Mouse (Mus musculus) MEL (cell line): ENCODE measurements at regions not wholly inside any gene's neighbourhood (a gene's known extent, or its start where the extent isn't known, plus 50 kb on each side); places are given as distances from the start of the nearest gene placed in this dataset.
A peak's percentile ranks its signal among the peaks of the same experiment; 100 is the strongest.

ENCODE experiments used
- DNase-seq: peaks from one replicate; pipeline ENCODE4 v3.0.0; 2011; ENCODE audit warnings: low read depth, low spot score
- H3K27ac ChIP-seq: 2 replicates; pipeline ENCODE4 v1.5.1; 2012; ENCODE audit warnings: low read depth, mild to moderate bottlenecking, control low read depth, low read length, moderate library complexity; ENCODE audit not compliant: control insufficient read depth
- H3K27me3 ChIP-seq, 2 experiments: fragments of 150-350 bp in 1 of 2; sonication (generic) in 1 of 2; 2 replicates each; pipeline ENCODE4 v1.6.1; 2012; ENCODE audit warnings: low read length in 2 of 2, mild to moderate bottlenecking in 2 of 2, improper control_type of control experiment in 1 of 2, moderate library complexity in 1 of 2; ENCODE audit not compliant: insufficient read depth in 2 of 2, control insufficient read depth in 1 of 2
- H3K36me3 ChIP-seq, 2 experiments: 2 replicates each; pipeline ENCODE4 v1.6.1; 2012 to 2014; ENCODE audit warnings: low read length in 2 of 2, improper control_type of control experiment in 1 of 2, inconsistent platforms in 1 of 2, mild to moderate bottlenecking in 1 of 2; ENCODE audit not compliant: insufficient read depth in 2 of 2, control insufficient read depth in 1 of 2
- H3K4me1 ChIP-seq, 2 experiments: fragments of 150-350 bp in 1 of 2; sonication (generic) in 1 of 2; 2 replicates each; pipeline ENCODE4 v1.6.1; 2012; ENCODE audit warnings: low read length in 2 of 2, improper control_type of control experiment in 1 of 2, mild to moderate bottlenecking in 1 of 2; ENCODE audit not compliant: insufficient read depth in 2 of 2, control insufficient read depth in 1 of 2
- H3K4me3 ChIP-seq, 2 experiments: fragments of 150-350 bp in 1 of 2; sonication (generic) in 1 of 2; 2 replicates each; pipeline ENCODE4 v1.5.1; 2012; ENCODE audit warnings: low read depth in 2 of 2, low read length in 2 of 2, mild to moderate bottlenecking in 2 of 2, moderate library complexity in 2 of 2, control low read depth in 1 of 2, improper control_type of control experiment in 1 of 2; ENCODE audit not compliant: control insufficient read depth in 1 of 2, insufficient read depth in 1 of 2
- H3K79me2 ChIP-seq: 2 replicates; pipeline ENCODE4 v1.6.1; 2012; ENCODE audit warnings: mild to moderate bottlenecking, low read length, moderate library complexity; ENCODE audit not compliant: control insufficient read depth, poor library complexity, insufficient read depth
- H3K9ac ChIP-seq: 2 replicates; pipeline ENCODE4 v1.6.1; 2012; ENCODE audit warnings: low read depth, mild to moderate bottlenecking, control low read depth, low read length, moderate library complexity; ENCODE audit not compliant: control insufficient read depth, poor library complexity, severe bottlenecking
- H3K9me3 ChIP-seq: fragments of 150-350 bp; sonication (generic); replicated peaks from 2 replicates; pipeline ENCODE4 v1.6.1; 2012; ENCODE audit warnings: mild to moderate bottlenecking, low read length, improper control_type of control experiment, moderate library complexity; ENCODE audit not compliant: insufficient read depth
- BHLHE40 ChIP-seq: IDR thresholded peaks from 2 replicates; pipeline ENCODE4 v1.6.1; 2012; ENCODE audit warnings: low read depth, mild to moderate bottlenecking, inconsistent platforms, low read length, improper control_type of control experiment, borderline replicate concordance
- CHD2 ChIP-seq: IDR thresholded peaks from 2 replicates; pipeline ENCODE4 v1.6.1; 2011; ENCODE audit warnings: low read length, improper control_type of control experiment
- CTCF ChIP-seq, 3 experiments: IDR thresholded peaks in 2 of 3; conservative IDR thresholded peaks in 1 of 3; 2 replicates each; pipeline ENCODE4 v1.5.1; 2011 to 2012; ENCODE audit warnings: low read length in 3 of 3, low read depth in 2 of 3, mild to moderate bottlenecking in 2 of 3, improper control_type of control experiment in 1 of 3, inconsistent platforms in 1 of 3, mixed read lengths in 1 of 3, moderate library complexity in 1 of 3; ENCODE audit not compliant: control insufficient read depth in 1 of 3, insufficient read depth in 1 of 3, poor library complexity in 1 of 3, severe bottlenecking in 1 of 3
- EP300 ChIP-seq, 2 experiments: IDR thresholded peaks; 2 replicates each; pipeline ENCODE4 v1.6.1; 2011; ENCODE audit warnings: improper control_type of control experiment in 2 of 2, low read length in 2 of 2, low read depth in 1 of 2, mild to moderate bottlenecking in 1 of 2
- GATA1 ChIP-seq: IDR thresholded peaks from 2 replicates; pipeline ENCODE4 v1.6.1; 2011; ENCODE audit warnings: low read depth, low read length, improper control_type of control experiment
- KAT2A ChIP-seq: conservative IDR thresholded peaks from 2 replicates; pipeline ENCODE4 v1.6.1; 2012; ENCODE audit warnings: low read depth, low read length, improper control_type of control experiment, inconsistent platforms
- MAFK ChIP-seq: IDR thresholded peaks from 2 replicates; pipeline ENCODE4 v1.6.1; 2011; ENCODE audit warnings: low read depth, mild to moderate bottlenecking, low read length, improper control_type of control experiment, borderline replicate concordance
- MEF2A ChIP-seq: IDR thresholded peaks from 2 replicates; pipeline ENCODE4 v1.6.1; 2014; ENCODE audit warnings: low read depth, mild to moderate bottlenecking, inconsistent platforms, low read length, improper control_type of control experiment; ENCODE audit not compliant: poor library complexity, insufficient replicate concordance, severe bottlenecking; ENCODE audit errors: extremely low read depth
- MYC ChIP-seq: IDR thresholded peaks from 2 replicates; pipeline ENCODE4 v1.6.1; 2011; ENCODE audit warnings: low read depth, mild to moderate bottlenecking, low read length, improper control_type of control experiment, moderate library complexity
- NELFE ChIP-seq: IDR thresholded peaks from 2 replicates; pipeline ENCODE4 v1.6.1; 2011; ENCODE audit warnings: low read depth, low read length, improper control_type of control experiment
- NRF1 ChIP-seq: IDR thresholded peaks from 2 replicates; pipeline ENCODE4 v1.6.1; 2014; ENCODE audit warnings: low read depth, mild to moderate bottlenecking, inconsistent platforms, low read length, improper control_type of control experiment, moderate library complexity; ENCODE audit not compliant: poor library complexity, insufficient read depth, severe bottlenecking
- POLR2AphosphoS2 ChIP-seq: IDR thresholded peaks from 2 replicates; pipeline ENCODE4 v1.6.1; 2011; ENCODE audit warnings: low read length, improper control_type of control experiment
- RAD21 ChIP-seq: IDR thresholded peaks from 2 replicates; pipeline ENCODE4 v1.6.1; 2011; ENCODE audit warnings: mild to moderate bottlenecking, low read depth, low read length, improper control_type of control experiment
- RCOR1 ChIP-seq: IDR thresholded peaks from 2 replicates; pipeline ENCODE4 v1.6.1; 2012; ENCODE audit warnings: low read depth, mild to moderate bottlenecking, inconsistent platforms, low read length, improper control_type of control experiment
- SMC3 ChIP-seq: IDR thresholded peaks from 2 replicates; pipeline ENCODE4 v1.6.1; 2011; ENCODE audit warnings: low read depth, low read length, improper control_type of control experiment
- ZNF384 ChIP-seq: IDR thresholded peaks from 2 replicates; pipeline ENCODE4 v1.6.1; 2012; ENCODE audit warnings: low read depth, mild to moderate bottlenecking, inconsistent platforms, low read length, improper control_type of control experiment

DNA sequence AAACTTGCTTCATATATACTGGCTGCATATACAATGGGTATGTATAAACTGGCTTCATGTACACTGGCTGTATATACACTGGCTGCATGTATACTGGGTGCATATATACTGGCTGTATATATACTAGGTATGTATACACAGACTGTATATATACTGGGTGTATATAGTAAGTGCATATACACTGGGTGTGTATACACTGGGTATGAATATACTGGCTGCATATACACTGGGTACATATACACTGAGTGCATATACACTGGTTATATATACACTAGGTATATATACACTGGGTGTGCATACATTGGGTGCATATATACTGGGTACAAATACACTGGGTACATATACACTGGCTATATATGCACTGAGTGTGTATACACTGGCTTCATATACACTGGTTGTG, 196.9 kb upstream of the Fam241a start:
- Histone ChIP-seq H3K9me3 (no peaks in the 10 kb centered on the region), H3K9ac (no peak overlapping the region), H3K27ac (no peak overlapping the region)
- TF ChIP-seq MEF2A (no peak), RCOR1 (no peak)
- TF ChIP-seq, all 39 proteins: peak for 0
- H3K4me1 ChIP-seq: no peaks in the 10 kb centered on the region
- no peaks in the 10 kb centered on the region for H3K27me3 ChIP-seq
- DNase-seq: no peak
- no peaks in the 10 kb centered on the region for H3K79me2 ChIP-seq
- no peaks in the 10 kb centered on the region for H3K36me3 ChIP-seq
- H3K4me3 ChIP-seq: no peak overlapping the region

DNA sequence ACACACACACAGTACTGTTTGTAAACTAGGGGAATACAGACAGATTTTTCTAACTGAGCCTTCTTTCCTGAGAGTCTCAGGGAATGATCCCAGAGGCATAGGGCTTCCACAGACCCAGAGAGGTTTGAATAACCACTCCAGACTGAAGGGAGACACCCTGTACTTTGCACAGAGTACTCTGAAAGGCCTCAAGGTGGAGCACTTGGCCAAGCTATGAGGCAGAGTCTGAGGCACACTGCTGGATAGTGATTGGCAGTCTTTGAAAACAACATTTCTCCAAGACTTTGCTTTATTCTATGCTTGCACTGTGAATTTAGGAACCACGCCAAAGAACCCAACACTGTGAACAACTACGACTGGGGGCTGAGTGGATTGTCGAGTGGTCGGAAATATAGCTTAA, 192.1 kb upstream of the Fam241a start:
- Histone ChIP-seq H3K27me3 (no peaks in the 10 kb centered on the region), H3K9ac (no peak overlapping the region), H3K79me2 (no peaks in the 10 kb centered on the region), H3K27ac (no peak overlapping the region), H3K36me3 (no peaks in the 10 kb centered on the region), H3K4me1 (no peaks in the 10 kb centered on the region), H3K9me3 (no peaks in the 10 kb centered on the region), H3K4me3 (no peak overlapping the region)
- DNase-seq: peak; percentile 22
- TF ChIP-seq ZNF384: no peak
- no peak for TF ChIP-seq EP300 (IDR thresholded peaks at IDR 0.05; ENCODE audit: low read depth in 1 of 2, low read length in 2 of 2)
- no peak for TF ChIP-seq MAFK
- no peak for TF ChIP-seq NRF1
- TF ChIP-seq BHLHE40: no peak
- TF ChIP-seq POLR2AphosphoS2: no peak
- no peak for TF ChIP-seq NELFE
- TF ChIP-seq CTCF (IDR thresholded peaks at IDR 0.05 in 2 of 3, conservative IDR thresholded peaks at IDR 0.05 in 1 of 3; ENCODE audit: control insufficient read depth in 1 of 3, insufficient read depth in 1 of 3, low read depth in 2 of 3, low read length in 3 of 3, poor library complexity in 1 of 3, severe bottlenecking in 1 of 3): peak in 2 of 3 experiments; percentile 46 to 48; a peak in 4 of 6 replicates
- no peak for TF ChIP-seq MYC
- no peak for TF ChIP-seq KAT2A
- no peak for TF ChIP-seq CHD2
- no peak for TF ChIP-seq GATA1
- peak; percentile 30 for TF ChIP-seq SMC3
- peak; percentile 49 for TF ChIP-seq RAD21
- TF ChIP-seq MEF2A: no peak
